Mouse (Mus musculus) heart, embryonic 10.5 days (tissue): ENCODE data around the gene Klhdc10. TPM values are rescaled to one million over a fixed set of nuclear protein-coding genes. Genes with fewer than 3 reads are reported as not detected.

Experiments
- DNase-seq: peaks from one replicate; pipeline ENCODE4 v3.0.0-alpha.2; 2017; ENCODE audit warnings: low spot score
- H3K27ac ChIP-seq: fragments of 300-500 bp; sonication (generic); 2 replicates; pipeline ENCODE4 v1.5.1; 2016; ENCODE audit warnings: mild to moderate bottlenecking
- H3K27me3 ChIP-seq: fragments of 300-500 bp; sonication (generic); 2 replicates; pipeline ENCODE4 v1.6.1; 2016; ENCODE audit warnings: mild to moderate bottlenecking; ENCODE audit not compliant: poor library complexity, insufficient read depth, severe bottlenecking
- H3K36me3 ChIP-seq: fragments of 300-500 bp; sonication (generic); 2 replicates; pipeline ENCODE4 v1.6.1; 2016; ENCODE audit warnings: mild to moderate bottlenecking, moderate library complexity
- H3K4me1 ChIP-seq: fragments of 300-500 bp; sonication (generic); 2 replicates; pipeline ENCODE4 v1.6.1; 2016; ENCODE audit warnings: mild to moderate bottlenecking
- H3K4me3 ChIP-seq: fragments of 300-500 bp; sonication (generic); 2 replicates; pipeline ENCODE4 v1.5.1; 2016; ENCODE audit warnings: mild to moderate bottlenecking, moderate library complexity
- H3K9me3 ChIP-seq: fragments of 300-500 bp; sonication (generic); 2 replicates; pipeline ENCODE4 v1.6.1; 2016; ENCODE audit warnings: mild to moderate bottlenecking, moderate library complexity
- WGBS: fragments of 180-500 bp; shearing (Covaris S2); methylation state at CpG from one replicate; pipeline ENCODE4 v1.1.7; 2016; 5-methylcytosine and 5-hydroxymethylcytosine counted together
- polyA plus RNA-seq: library from polyadenylated mRNA; unstranded; fragments of >200 nt; fragmentation: Nextera tagmentation; extraction: Ambion mirVana; gene quantifications from 2 replicates; pipeline ENCODE4 v1.2.1, GENCODE M21; 2016

The Klhdc10 gene
- polyA plus RNA-seq: 30.9 and 33.8 TPM in 2 replicates

GRCm38 (mm10) chr6:30401308-30402015 lies at the start of gene Klhdc10:
Gene Klhdc10, plus strand, starts transcription at chr6:30401868.
- Histone ChIP-seq H3K36me3 (no peaks in the 10 kb centered on the region), H3K27ac (peak within 1 kb of the TSS; percentile 98), H3K4me3 (peak within 1 kb of the TSS; percentile 100), H3K4me1 (peaks cover 4% of the 10 kb centered on the region; the same call in 1 of the 2 replicates), H3K27me3 (no peaks in the 10 kb centered on the region), H3K9me3 (no peaks in the 10 kb centered on the region)
- WGBS: under 1% methylated on average over 41 of the region's 41 CpGs
- peak; percentile 99 for DNase-seq

DNA sequence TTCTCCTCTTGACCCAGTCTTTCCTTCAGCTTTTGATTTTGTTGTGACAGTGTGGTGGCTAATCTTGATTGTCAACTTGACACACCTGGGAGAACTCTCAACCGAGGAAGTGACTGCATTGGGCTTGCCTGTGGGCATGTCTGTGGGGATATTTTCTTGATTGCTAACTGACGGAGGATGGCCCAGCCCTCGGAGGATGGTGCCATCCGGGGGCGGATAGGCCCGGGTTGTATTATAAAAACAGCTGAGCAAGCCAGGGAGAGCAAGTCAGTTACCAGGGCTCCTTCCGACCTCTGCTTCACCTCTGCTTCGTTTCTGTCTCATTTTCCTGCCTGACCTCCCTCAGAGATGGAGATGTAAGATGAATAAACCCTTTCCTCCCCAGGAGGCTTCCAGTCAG lies 48.9 kb upstream of the Klhdc10 start:
- Histone ChIP-seq H3K27ac (no peak overlapping the region), H3K36me3 (no peaks in the 10 kb centered on the region), H3K9me3 (no peaks in the 10 kb centered on the region), H3K27me3 (no peaks in the 10 kb centered on the region), H3K4me1 (peaks cover 35% of the 10 kb centered on the region), H3K4me3 (no peak overlapping the region)
- 58% methylated on average over 8 of the region's 8 CpGs for whole genome bisulfite sequencing
- DNase-seq: no peak

DNA sequence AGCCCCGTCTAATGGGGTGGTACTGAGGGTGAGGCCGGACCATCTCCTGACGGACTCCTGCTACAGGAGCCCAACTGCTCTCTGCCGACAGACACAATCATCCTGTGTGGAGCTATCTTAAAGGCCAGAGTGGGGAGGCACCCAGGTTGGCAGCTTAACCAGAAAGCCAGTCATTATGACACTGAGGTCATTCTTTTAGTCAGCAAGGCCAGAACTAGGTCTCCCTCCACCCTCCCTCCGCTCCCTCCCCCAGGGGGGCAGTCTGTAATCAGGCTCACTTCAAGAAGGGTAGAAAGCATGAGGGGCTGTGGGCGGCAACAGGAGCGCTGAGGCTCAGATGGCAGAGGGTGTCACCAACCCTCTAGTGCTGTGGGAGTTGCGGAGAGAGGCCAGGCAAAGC lies 48.0 kb upstream of the Klhdc10 start:
- peaks cover 35% of the 10 kb centered on the region for H3K4me1 ChIP-seq
- WGBS: 58% methylated on average over 8 of the region's 8 CpGs
- no peaks in the 10 kb centered on the region for H3K9me3 ChIP-seq
- no peaks in the 10 kb centered on the region for H3K27me3 ChIP-seq
- no peak for DNase-seq
- H3K4me3 ChIP-seq: no peak overlapping the region
- no peak overlapping the region for H3K27ac ChIP-seq
- no peaks in the 10 kb centered on the region for H3K36me3 ChIP-seq

- no peak for DNase-seq
- no peaks in the 10 kb centered on the region for H3K36me3 ChIP-seq
- no peaks in the 10 kb centered on the region for H3K9me3 ChIP-seq
- H3K4me3 ChIP-seq: no peak overlapping the region
- peak overlapping the region; percentile 39; the same call in 1 of the 2 replicates for H3K27ac ChIP-seq
- 51% methylated on average over 5 of the region's 5 CpGs for WGBS
- H3K4me1 ChIP-seq: peaks cover 42% of the 10 kb centered on the region
- no peaks in the 10 kb centered on the region for H3K27me3 ChIP-seq
Measured at GRCm38 (mm10) chr6:30354760-30355159, 46.9 kb upstream of the Klhdc10 start.

GRCm38 (mm10) chr6:30355701-30356100 lies 46.0 kb upstream of the Klhdc10 start:
- Histone ChIP-seq H3K27me3 (no peaks in the 10 kb centered on the region), H3K9me3 (no peaks in the 10 kb centered on the region), H3K36me3 (no peaks in the 10 kb centered on the region), H3K27ac (peak overlapping the region; percentile 50), H3K4me1 (peaks cover 49% of the 10 kb centered on the region), H3K4me3 (no peak overlapping the region)
- 69% methylated on average over 8 of the region's 8 CpGs for WGBS
- no peak for DNase-seq

GRCm38 (mm10) chr6:30356161-30356560 lies 45.5 kb upstream of the Klhdc10 start:
- Histone ChIP-seq H3K4me1 (peaks cover 49% of the 10 kb centered on the region), H3K9me3 (no peaks in the 10 kb centered on the region), H3K4me3 (no peak overlapping the region), H3K36me3 (no peaks in the 10 kb centered on the region), H3K27ac (peak overlapping the region; percentile 50; the same call in 1 of the 2 replicates), H3K27me3 (no peaks in the 10 kb centered on the region)
- no peak for DNase-seq
- WGBS: 64% methylated on average over 5 of the region's 5 CpGs

DNA sequence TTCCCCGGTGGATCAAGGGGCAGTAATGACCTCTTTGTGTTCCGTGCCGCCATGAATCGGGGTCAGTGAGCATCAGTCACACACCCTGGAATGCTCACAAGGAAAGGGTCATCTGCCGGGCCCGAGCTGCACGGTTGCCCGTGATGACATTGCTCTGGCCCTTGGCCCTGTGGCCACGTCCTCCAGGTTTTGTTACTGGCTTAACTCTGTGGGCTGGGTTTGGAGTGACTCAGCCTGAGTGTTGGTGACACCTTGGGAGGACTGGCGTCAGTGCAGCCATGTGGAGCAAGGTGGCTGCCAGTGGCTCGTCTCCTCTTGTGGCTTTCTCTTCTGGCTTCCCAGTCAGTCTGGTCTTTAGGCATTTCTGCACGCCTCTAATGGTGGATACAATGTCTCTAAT lies 45.0 kb upstream of the Klhdc10 start:
- no peak for DNase-seq
- no peaks in the 10 kb centered on the region for H3K27me3 ChIP-seq
- WGBS: 89% methylated on average over 12 of the region's 12 CpGs
- H3K9me3 ChIP-seq: no peaks in the 10 kb centered on the region
- no peak overlapping the region for H3K4me3 ChIP-seq
- H3K36me3 ChIP-seq: no peaks in the 10 kb centered on the region
- H3K4me1 ChIP-seq: peaks cover 49% of the 10 kb centered on the region
- H3K27ac ChIP-seq: no peak overlapping the region; the same call in 1 of the 2 replicates

- 19% methylated on average over 9 of the region's 9 CpGs for WGBS
- Histone ChIP-seq H3K4me1 (peaks cover 50% of the 10 kb centered on the region), H3K9me3 (no peaks in the 10 kb centered on the region), H3K36me3 (no peaks in the 10 kb centered on the region), H3K4me3 (no peak overlapping the region), H3K27ac (no peak overlapping the region), H3K27me3 (no peaks in the 10 kb centered on the region)
- no peak for DNase-seq
Measured at GRCm38 (mm10) chr6:30357561-30358177, 44.0 kb upstream of the Klhdc10 start.

DNA sequence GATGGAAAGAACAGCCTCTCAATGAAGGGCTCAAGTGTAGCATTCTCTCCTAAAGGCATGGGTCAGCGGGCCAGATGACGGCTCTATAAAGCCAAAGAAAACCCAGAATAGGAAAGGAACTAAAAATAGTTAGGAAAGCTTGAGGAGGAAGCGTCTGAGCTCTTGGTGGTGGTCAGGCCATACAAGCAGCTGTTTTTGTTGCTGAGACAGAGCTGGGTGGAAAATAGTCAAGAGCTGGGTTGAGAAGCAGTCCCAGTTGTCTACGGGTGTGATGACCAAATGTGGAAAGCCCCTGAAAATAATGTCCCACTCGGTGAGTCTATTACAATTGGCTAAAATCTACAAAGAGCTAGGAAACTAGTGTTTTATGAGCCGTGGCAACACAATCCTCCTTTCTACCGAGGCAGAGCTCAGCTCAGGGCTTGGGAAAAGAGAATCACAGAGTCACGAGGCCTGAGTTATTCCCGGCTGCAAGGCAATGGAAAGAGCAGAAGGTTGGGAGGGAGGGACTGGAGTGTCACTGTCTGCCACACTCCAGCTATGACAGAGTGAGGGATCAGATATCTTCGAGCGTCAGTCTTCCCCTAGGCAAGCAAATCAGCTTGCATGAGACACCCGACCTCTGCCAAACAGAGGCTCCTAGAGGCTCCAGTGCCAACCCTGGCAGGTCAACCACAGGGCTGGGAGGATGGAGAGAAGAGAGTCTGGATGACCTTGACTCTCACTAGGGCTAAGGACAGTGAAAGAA lies 41.7 kb upstream of the Klhdc10 start:
- 45% methylated on average over 12 of the region's 12 CpGs for WGBS
- H3K27me3 ChIP-seq: no peaks in the 10 kb centered on the region
- H3K27ac ChIP-seq: peak overlapping the region; percentile 77
- peaks cover 11% of the 10 kb centered on the region for H3K36me3 ChIP-seq
- peaks cover 41% of the 10 kb centered on the region for H3K4me1 ChIP-seq
- DNase-seq: no peak
- H3K9me3 ChIP-seq: no peaks in the 10 kb centered on the region
- H3K4me3 ChIP-seq: no peak overlapping the region

GRCm38 (mm10) chr6:30363808-30364207 lies 37.9 kb upstream of the Klhdc10 start:
- Histone ChIP-seq H3K9me3 (no peaks in the 10 kb centered on the region), H3K36me3 (peaks cover 49% of the 10 kb centered on the region), H3K27ac (no peak overlapping the region), H3K4me1 (peaks cover 23% of the 10 kb centered on the region), H3K4me3 (no peak overlapping the region), H3K27me3 (no peaks in the 10 kb centered on the region)
- no peak for DNase-seq
- 45% methylated on average over 5 of the region's 5 CpGs for WGBS

- DNase-seq: no peak
- no peak overlapping the region for H3K4me3 ChIP-seq
- 0 out of 2 replicates have a peak, but pooled peaks cover 3% of the 10 kb centered on the region for H3K4me1 ChIP-seq
- 83% methylated on average over 3 of the region's 3 CpGs for WGBS
- no peaks in the 10 kb centered on the region for H3K27me3 ChIP-seq
- H3K9me3 ChIP-seq: no peaks in the 10 kb centered on the region
- H3K27ac ChIP-seq: no peak overlapping the region
- H3K36me3 ChIP-seq: peaks cover 96% of the 10 kb centered on the region
Measured at GRCm38 (mm10) chr6:30369291-30369690, 32.4 kb upstream of the Klhdc10 start.

- peaks cover 94% of the 10 kb centered on the region for H3K36me3 ChIP-seq
- no peaks in the 10 kb centered on the region for H3K27me3 ChIP-seq
- H3K4me1 ChIP-seq: peaks cover 18% of the 10 kb centered on the region; the same call in 1 of the 2 replicates
- no peak overlapping the region for H3K4me3 ChIP-seq
- no peaks in the 10 kb centered on the region for H3K9me3 ChIP-seq
- no peak overlapping the region for H3K27ac ChIP-seq
- no peak for DNase-seq
- 90% methylated on average over 17 of the region's 17 CpGs for WGBS
Measured at GRCm38 (mm10) chr6:30372627-30373369, 28.9 kb upstream of the Klhdc10 start.
